Mouse (Mus musculus) left cerebral cortex, adult 8-10 months (tissue): ENCODE measurements around the gene Fbxw21. TPM values are rescaled to one million over a fixed set of nuclear protein-coding genes. Genes with fewer than 3 reads are reported as not detected.

Source experiments
- DNase-seq, 2 experiments: peaks; one replicate each; pipeline ENCODE4 v3.0.0; 2022; ENCODE audit warnings: low spot score in 2 of 2
- total RNA-seq, 4 experiments: library from RNA; stranded (reverse); gene quantifications; 2 replicates each; pipeline ENCODE4 v1.2.4; 2022

The Fbxw21 gene
- total RNA-seq, 4 experiments from 2014 or later: not detected

GRCm38 (mm10) chr9:109111591-109111990 is 50.2 kb downstream of the Fbxw21 start:
- no peak for DNase-seq

GRCm38 (mm10) chr9:109111101-109111500 is 50.7 kb downstream of the Fbxw21 start:
- DNase-seq: no peak

DNA sequence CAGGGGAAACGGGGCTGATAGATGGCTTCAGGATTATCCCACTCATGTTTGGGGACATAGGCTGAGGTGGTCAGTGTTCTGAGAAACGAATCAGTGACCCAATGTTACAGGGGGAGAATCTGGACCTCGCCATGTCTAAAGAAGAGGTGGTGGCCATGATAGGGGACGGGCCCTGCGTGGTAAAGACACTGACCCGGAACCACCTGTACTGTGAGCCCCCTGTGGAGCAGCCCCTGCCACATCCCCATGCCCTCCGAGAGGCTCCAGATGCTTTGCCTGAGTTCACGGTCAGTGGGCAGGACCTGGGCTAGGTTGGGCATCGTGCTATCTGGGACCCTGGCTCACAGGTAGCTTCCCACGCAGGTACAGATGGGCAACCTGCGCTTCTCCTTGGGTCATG is 51.6 kb downstream of the Fbxw21 start:
- DNase-seq: no peak

GRCm38 (mm10) chr9:109107341-109107740 is 54.5 kb downstream of the Fbxw21 start:
- DNase-seq: no peak

DNA sequence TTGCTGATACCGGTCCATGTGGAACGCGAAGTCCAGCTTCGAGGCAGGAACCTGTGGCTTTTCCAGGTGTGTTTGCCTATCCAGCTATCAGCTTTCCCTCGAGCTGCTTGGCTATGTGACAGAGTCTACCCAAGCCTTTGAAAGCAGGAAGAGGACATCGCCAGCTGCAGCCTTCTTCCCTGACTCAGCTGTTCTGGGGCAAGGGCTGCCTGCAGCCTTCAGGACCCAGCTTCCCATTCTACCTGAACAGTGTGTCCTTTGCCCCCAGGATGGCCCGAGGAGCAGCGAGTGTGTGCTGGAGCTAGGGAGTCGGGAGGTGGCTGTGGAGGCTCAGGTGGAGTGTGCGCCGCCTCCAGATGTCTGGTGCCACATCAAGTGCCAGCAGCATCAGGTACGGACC is 56.2 kb downstream of the Fbxw21 start:
- no peak for DNase-seq

GRCm38 (mm10) chr9:109105011-109105410 is 56.8 kb downstream of the Fbxw21 start:
- no peak for DNase-seq

DNA sequence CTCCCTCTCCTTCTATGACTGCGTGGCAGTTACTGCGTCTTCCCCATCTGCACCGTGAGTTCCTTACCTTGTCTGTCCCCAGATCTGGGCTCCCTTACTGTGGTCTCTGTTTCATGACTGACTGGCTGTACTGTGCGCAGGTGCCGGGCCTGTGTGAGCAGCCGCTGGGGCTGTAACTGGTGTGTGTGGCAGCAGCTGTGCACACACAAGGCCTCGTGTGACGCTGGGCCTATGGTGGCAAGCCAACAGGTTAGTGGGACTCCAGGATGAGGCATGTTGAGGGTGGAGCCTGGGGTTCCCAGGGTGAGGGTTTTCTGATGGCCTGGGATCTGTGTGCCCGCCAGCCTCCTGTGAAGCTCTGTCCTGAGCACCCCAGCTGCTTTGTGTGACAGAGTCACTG is 57.8 kb downstream of the Fbxw21 start:
- no peak for DNase-seq

GRCm38 (mm10) chr9:109103250-109103649 is 58.6 kb downstream of the Fbxw21 start:
- DNase-seq: no peak

DNA sequence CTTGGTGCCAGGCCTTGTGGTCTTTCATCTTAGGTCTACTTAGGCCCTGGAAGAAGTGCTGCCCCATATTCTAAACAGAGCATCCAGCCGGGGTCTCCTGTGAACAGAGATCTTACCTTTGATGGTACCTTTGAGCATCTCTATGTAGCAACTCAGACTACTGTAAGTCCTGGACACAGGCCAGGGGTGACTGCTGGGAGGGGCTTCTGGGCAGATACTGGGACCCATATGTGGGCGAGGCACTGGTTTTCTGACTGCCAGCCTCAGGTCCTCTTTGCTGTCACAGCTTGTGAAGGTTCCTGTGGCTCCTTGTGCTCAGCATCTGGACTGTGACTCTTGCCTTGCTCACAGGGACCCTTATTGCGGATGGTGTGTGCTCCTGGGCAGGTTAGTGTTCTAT is 59.3 kb downstream of the Fbxw21 start:
- no peak for DNase-seq

DNA sequence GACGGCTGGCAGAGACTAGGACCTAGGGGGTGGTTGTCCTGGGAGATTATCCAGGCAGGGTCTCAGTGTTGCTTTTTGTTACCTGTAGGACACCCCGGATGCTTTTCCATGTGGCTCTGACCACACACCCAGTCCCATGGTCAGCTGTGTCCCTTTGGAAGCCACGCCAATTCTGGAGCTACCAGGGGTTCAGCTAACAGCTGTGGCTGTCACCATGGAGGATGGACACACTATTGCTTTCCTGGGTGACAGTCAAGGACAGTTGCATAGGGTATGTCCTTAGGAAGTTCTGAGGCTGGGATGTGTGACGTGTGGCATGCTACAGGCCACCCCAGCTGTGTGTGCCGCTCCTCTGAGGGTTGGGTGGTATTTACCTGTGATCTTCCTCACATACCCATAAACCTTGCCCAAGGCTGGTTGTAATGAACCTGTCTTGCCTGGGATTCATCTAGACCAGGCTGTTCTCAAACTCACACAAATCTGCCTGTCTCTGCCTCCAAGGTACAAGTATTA is 59.9 kb downstream of the Fbxw21 start:
- DNase-seq: no peak

DNA sequence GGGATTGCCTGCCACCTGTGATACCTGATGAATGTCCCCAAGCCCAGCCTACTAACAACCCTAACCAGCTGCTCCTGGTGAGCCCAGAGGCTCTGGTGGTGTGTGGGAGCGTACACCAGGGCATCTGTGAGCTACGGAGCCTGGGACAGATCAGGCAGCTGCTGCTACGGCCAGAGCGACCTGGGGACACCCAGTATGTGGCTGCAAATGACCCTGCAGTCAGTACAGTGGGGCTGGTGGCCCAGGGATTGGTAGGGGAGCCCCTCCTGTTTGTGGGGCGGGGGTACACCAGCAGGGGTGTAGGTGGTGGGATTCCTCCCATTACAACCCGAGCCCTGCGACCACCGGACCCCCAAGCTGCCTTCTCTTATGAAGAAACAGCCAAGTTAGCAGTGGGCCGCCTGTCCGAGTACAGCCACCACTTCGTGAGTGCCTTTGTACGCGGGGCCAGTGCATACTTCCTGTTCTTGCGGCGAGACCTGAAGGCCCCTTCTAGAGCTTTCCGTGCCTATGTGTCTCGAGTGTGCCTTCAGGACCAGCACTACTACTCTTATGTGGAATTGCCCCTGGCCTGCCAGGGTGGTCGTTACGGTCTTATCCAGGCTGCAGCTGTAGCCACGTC is 61.4 kb downstream of the Fbxw21 start:
- no peak for DNase-seq

DNA sequence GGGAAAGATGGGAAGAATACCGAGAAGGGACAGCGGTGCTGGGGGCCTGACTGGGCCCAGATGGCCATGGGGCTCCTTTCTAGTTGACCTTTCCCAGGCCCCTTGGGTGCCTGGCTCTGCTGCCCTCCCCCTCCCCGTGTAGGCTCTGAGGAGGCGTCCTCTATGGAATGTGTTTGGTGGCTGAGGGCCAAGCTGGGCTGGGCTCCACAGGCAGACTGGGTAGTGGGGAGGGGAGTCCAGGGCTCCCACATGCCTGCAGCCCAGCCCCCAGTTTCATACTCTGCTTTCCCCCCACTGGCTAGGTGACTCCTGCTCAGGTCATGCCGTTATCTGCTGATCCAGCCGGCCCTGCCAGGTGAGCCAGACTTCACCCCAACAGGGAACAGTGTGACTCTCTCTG is 62.9 kb downstream of the Fbxw21 start:
- peak in 1 of 2 experiments; percentile 52 for DNase-seq

DNA sequence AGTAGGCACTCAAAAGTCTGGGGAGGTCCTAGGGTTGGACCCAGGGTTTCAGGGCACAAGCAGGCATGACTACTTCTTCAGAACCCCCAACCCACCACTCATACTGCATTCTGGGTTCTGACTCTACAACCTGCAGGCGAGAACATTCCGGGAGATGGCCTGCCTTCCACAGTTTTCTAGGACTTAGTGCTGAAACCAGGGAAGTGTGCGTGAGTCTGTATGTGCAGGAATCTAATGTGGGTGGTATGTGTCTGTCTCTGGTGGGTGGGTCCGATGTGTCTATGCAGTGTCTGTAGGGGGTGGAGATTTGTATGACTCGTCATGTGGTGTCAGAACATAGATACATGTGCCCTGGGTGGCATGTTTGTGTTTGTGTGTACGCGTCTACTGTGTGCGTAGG is 63.5 kb downstream of the Fbxw21 start:
- DNase-seq: no peak

DNA sequence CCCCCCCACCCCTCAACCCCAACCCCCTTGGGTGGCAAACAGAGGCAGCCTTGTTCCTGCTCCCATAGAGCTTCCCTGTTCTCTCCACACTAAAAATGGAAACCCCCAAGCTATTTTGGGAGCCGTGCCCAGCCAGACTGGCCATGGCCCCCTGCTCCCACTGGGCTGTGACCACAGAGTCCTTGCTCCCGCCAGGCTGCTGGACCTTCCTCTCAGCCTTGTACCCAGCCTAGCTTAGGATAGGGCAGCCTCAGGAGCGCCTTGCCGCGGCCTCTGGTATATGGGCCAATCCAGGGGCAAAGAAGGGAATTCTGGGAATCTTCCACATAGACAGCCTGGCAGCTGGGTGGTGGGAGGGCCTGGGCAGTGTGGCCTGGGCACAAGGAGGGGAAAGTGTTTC is 64.0 kb downstream of the Fbxw21 start:
- peak; percentile 56 to 79 for DNase-seq

DNA sequence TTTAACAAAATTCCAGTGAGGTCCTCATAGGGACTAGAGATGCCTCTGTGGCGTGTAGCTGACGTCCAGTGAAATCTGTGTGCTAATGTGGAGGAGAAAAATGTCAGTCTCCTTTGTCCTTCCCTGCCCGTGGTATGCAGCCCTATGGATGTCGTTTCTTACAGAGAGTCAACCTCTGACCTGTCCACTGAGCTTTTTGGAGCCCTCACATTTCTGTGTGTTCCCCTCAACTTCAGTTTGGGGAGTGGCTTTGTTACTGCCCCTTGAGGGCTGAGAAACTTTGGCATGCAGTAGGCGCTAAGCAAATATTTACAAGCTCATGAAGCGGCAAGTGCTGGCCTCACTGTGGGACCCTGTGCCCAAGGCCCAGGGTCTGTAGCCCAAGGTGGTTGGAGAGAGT is 64.5 kb downstream of the Fbxw21 start:
- DNase-seq: no peak

DNA sequence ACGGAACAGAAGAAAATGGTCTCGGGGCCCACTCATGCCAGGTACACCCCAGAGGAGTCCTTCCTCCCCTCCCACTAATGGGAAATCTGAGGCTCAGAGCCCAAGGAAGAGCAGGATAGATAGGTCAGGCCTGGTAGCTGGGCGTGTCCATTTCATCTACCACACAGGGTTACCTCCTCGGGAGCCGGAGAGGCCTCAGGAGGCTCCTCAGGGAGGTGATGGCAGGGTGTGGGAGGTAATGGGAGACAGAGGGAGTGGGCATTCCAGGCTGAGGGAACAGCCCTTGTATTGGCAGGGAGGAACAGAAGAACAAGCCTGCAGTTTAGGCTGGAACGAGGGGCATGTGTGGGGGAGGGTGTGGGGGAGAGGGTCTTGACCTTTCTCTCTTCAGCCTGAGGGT is 65.0 kb downstream of the Fbxw21 start:
- DNase-seq: no peak

DNA sequence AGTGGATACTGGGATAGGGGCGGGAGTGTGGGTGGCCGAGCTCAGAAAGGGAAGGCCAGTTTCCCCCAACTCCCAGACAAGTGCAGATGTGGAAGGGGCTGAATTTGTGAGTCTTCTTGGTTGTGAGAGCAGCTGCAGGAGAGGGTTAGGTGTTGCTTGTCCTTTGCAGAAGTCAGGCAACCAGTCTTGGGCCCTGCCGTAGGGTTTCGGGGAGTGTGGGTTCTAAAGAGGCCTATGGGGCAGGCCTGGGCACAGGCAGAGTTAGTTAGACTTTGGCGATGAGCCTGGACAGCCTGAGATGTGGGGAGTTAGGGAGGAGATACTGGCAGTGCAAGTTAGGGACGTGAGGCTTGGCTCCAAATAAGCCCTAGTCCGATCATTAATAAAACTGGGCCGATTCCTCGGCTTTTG is 65.6 kb downstream of the Fbxw21 start:
- DNase-seq: peak in 1 of 2 experiments; percentile 21

DNA sequence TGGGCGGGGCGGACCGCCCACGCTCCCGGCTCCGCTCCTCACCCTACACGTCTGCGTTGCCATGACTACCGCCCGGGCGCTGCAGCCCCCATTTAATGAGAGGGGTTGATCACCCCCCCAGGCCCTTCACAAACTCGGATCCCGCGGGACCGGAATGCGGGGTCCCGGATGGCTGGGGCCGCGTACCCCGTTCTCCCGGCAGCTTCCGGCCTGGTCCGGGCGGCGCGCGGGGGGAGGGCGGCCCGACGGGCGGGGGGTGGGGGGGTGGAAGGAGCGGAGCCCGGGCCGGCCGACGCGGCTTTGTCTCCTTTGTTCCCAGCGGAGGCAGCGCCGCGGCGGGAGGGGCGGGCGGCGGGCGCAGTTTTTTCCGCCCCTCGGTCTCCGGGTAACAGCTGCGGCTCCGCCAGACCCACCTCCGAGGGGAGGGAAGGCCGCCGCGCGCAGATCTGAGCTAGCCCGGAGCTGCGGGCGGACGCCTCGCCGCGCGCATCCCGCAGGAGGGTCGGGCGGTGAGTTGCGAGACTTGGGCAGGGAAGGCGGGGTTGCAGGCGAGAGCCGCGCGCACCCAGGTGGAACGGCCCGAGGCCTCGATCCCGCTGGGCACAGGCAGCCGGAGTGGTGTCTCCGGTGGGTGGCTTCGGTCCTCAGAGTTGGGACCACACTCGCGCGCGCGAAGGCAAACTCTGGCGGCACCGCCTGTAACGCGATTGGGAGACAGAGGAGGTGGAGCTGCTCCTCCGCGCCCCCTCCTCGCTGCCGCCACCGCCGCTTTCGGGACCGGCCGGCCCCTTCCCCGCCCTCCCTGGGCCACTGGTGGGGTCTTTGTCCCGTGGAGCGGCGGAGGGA is 66.5 kb downstream of the Fbxw21 start, which contains the start of gene Plxnb1:
Gene Plxnb1, plus strand, starts transcription at position 253 of the 846 bp plus-strand sequence.
- peak; percentile 55 to 61 for DNase-seq

- DNase-seq: no peak
Observed at GRCm38 (mm10) chr9:109094553-109095136, 67.2 kb downstream of the Fbxw21 start.

DNA sequence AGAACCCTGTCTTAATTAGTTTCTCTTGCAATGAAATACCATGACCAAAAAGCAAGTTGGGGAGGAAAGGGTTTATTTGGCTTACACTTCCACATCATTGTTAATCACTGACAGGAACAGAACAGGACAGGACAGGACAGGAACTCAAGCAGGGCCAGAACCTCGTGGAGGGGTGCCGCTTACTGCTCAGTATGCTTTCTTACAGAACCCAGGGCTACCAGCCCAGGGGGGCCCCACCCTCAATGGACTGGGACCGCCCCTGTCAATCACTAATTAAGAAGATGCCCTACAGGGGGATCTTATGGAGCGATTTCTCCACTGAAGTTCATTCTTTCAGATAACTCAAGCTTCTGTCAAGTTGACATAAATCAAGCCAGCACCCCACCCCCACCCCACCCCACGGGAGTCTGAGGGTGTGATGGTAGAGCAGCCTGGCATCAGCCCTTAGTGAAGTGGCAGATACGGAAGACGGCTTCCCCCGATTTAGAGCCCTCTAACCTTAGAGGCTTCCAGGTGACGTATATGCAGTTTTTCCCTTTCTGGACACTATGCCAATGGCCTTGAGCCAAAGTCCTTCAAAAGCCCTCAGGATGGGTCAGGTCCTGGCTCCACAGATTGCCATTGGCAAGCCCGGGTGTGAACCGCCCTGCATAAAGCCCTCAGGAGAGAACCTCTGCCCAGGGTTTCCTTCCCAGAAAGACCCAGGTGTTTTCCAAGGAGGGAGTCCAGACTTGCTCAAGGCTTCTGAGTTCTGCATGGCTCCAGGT is 67.9 kb downstream of the Fbxw21 start:
- no peak for DNase-seq

DNA sequence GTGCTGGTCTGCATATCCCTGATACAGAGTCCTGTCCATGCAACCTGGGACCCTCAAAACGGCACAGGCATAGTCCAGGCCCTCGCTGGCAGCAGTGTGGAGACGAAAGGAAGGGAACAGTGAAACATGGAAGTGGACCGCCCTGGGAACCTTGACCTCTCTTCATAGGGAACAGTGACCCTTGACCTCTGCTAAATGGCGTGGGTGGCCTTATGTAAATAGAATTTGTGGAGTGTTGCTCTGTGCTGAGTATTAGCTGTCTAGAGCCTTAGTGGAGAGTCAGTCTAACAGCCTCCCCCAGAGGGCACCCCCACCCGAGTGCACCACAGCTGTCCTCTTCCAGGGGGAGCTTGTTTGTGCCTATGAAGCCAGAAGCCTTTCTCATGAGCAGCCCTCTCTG is 69.0 kb downstream of the Fbxw21 start:
- no peak for DNase-seq

DNA sequence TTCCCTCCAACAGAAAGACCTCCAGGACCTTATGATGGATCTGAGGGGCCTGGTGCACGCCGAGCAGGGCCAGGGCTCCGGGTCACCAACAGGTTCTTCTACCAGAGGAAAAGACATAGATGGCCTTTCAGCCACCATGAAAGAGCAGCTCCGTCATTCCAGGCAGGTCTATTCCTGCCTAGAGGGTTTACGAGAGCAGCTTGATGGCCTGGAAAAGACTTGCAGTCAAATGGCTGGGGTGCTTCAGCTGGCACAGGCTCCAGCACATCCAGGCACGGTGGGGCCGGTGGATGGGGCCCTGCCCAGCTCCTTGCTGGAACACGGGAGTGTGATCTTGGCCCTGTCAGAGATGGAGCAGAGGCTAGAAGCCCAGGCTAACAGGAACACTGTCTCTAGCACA is 70.0 kb downstream of the Fbxw21 start:
- DNase-seq: no peak
